Mouse (Mus musculus): ENCODE data around the gene Prb1. TPM values are rescaled to one million over a fixed set of nuclear protein-coding genes. Genes with fewer than 3 reads are reported as not detected.

The Prb1 gene
- total RNA-seq (2023) = not detected

GRCm38 (mm10) chr6:132210421-132210820 lies at the start of gene Prb1:
Gene Prb1, minus strand, starts transcription at chr6:132210521.

Other genes with a start within 250 kb of the Prb1 start
- gene Prpmp5, start 104.2 kb upstream of the Prb1 start, total RNA-seq (2023) = not detected
- gene Gm8882, start 153.6 kb upstream of the Prb1 start, total RNA-seq (2023) = not detected

Measured in neutrophil, adult 83 days (primary cell).